Mouse (Mus musculus) heart, embryonic 12.5 days (tissue): ENCODE measurements around the gene Gm21981. TPM values are rescaled to one million over a fixed set of nuclear protein-coding genes. Genes with fewer than 3 reads are reported as not detected.
A peak's percentile ranks its signal among the peaks of the same experiment; 100 is the strongest.

Source experiments
- ATAC-seq: fragments of 200-750 bp; cut with Nextera tagmentation; 2 replicates; pipeline ENCODE4 v1.8.0; 2017; ENCODE audit warnings: moderate TSS enrichment, moderate library complexity; ENCODE audit not compliant: insufficient number of reproducible peaks, low FRiP score
- H3K27ac ChIP-seq: fragments of 300-500 bp; sonication (generic); 2 replicates; pipeline ENCODE4 v1.5.1; 2016; ENCODE audit warnings: mild to moderate bottlenecking, moderate library complexity; ENCODE audit not compliant: poor library complexity, severe bottlenecking
- H3K27me3 ChIP-seq: fragments of 300-500 bp; sonication (generic); replicated peaks from 2 replicates; pipeline ENCODE4 v1.6.1; 2016; ENCODE audit warnings: mild to moderate bottlenecking, moderate library complexity
- H3K36me3 ChIP-seq: fragments of 300-500 bp; sonication (generic); 2 replicates; pipeline ENCODE4 v1.6.1; 2016; ENCODE audit warnings: mild to moderate bottlenecking, moderate library complexity
- H3K4me1 ChIP-seq: fragments of 300-500 bp; sonication (generic); replicated peaks from 2 replicates; pipeline ENCODE4 v1.6.1; 2016; ENCODE audit warnings: mild to moderate bottlenecking
- H3K4me2 ChIP-seq: fragments of 300-500 bp; sonication (generic); 2 replicates; pipeline ENCODE4 v1.6.1; 2016; ENCODE audit warnings: mild to moderate bottlenecking, moderate library complexity
- H3K4me3 ChIP-seq: fragments of 300-500 bp; sonication (generic); 2 replicates; pipeline ENCODE4 v1.5.1; 2016; ENCODE audit warnings: mild to moderate bottlenecking
- H3K9ac ChIP-seq: fragments of 300-500 bp; sonication (generic); 2 replicates; pipeline ENCODE4 v1.6.1; 2016; ENCODE audit warnings: mild to moderate bottlenecking, moderate library complexity
- H3K9me3 ChIP-seq: fragments of 300-500 bp; sonication (generic); replicated peaks from 2 replicates; pipeline ENCODE4 v1.6.1; 2016; ENCODE audit warnings: mild to moderate bottlenecking, moderate library complexity
- WGBS: fragments of 180-500 bp; shearing (Covaris S2); methylation state at CpG from one replicate; pipeline ENCODE4 v1.1.7; 2016; 5-methylcytosine and 5-hydroxymethylcytosine counted together
- polyA plus RNA-seq: library from polyadenylated mRNA; unstranded; fragments of >200 nt; fragmentation: Nextera tagmentation; extraction: Ambion mirVana; gene quantifications from 2 replicates; pipeline ENCODE4 v1.2.1, GENCODE M21; 2016

The Gm21981 gene
- 0.15 and 0.19 TPM in 2 replicates for polyA plus RNA-seq

DNA sequence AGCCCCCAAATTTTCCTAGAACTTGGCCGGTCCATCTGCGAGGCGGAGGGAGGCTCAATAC lies at the start of gene Gm21981:
TSS of gene Gm21981 (minus strand) at position 14 of the 61 bp plus-strand sequence.
- peak within 1 kb of the TSS; percentile 73 for H3K4me3 ChIP-seq
- 1% methylated on average over 3 of the region's 3 CpGs for WGBS

DNA sequence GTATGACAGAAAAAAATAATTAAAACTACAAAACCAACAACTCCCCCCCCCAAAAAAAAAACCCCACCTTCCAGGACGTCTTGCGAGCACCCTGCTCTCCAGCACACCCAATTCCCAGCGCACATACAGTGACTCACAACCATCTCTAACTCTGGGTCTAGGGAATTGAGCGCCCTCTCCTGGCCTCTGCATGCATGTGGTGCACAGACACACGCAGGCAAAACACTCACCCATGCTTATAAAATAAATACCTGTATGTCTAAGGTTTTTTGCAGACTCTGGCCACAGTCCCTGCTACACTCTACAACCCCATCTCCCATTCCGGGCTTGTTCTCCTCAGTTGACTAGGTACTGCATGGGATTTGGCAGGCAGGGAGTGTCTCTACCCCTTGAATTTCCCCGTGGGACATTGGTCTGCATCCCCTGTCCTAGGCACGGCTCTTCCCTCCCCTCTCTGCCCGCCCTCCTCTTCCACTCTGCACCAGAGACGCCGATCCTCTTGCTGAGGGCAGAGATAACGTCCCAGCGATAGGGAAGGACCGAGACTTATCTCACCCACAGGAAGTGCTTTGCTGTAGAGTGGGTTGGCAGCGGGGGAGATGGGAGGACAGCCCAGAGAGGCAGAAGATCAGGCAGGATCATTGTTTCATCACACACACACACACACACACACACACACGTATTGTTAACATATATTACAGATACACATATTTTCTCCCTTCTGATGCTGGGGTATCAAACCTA lies 48.9 kb upstream of the Gm21981 start:
- Histone ChIP-seq H3K36me3 (peaks cover 10% of the 10 kb centered on the region; the same call in 1 of the 2 replicates), H3K4me2 (peak overlapping the region; percentile 32), H3K9ac (no peak overlapping the region; the same call in 1 of the 2 replicates), H3K4me1 (peaks cover 52% of the 10 kb centered on the region), H3K9me3 (peaks cover 7% of the 10 kb centered on the region; the same call in 1 of the 2 replicates), H3K27ac (peak overlapping the region; percentile 36; the same call in 1 of the 2 replicates), H3K27me3 (no peaks in the 10 kb centered on the region), H3K4me3 (no peak overlapping the region)
- WGBS, result 13% methylated on average over 16 of the region's 16 CpGs
- 0 out of 2 replicates have a peak, but pooled peaks have one; percentile 33 for ATAC-seq

More for the DNA sequence above, at the start of gene Gm21981:
- Histone ChIP-seq H3K4me1 (peaks cover 14% of the 10 kb centered on the region), H3K9ac (peak within 1 kb of the TSS; percentile 78), H3K9me3 (no peaks in the 10 kb centered on the region), H3K27ac (peak within 1 kb of the TSS; percentile 52), H3K4me2 (peak within 1 kb of the TSS; percentile 87), H3K36me3 (peaks cover 5% of the 10 kb centered on the region), H3K27me3 (peaks cover 29% of the 10 kb centered on the region; the same call in 1 of the 2 replicates)
- no peak for ATAC-seq

DNA sequence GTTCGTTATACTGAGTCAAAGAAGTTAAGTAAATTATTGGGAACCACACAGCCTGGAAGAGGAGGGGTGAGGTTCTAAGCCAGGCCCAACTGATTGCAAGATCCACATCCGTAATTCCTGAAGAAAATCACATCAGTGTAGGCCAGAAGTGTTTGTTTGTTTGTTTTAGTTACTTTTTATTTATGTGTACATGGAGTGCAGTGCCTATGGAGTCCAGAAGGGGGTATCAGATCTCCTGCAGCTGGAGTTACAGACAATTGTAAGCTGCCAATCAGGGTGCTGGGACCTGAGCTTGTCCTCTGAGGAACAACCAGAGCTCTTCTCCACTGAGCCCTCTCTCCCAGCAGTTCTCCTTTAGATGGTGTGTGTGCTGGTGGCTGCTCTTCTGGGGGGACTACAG lies 45.9 kb upstream of the Gm21981 start:
- Histone ChIP-seq H3K4me3 (no peak overlapping the region), H3K27me3 (no peaks in the 10 kb centered on the region), H3K4me1 (peaks cover 48% of the 10 kb centered on the region), H3K27ac (no peak overlapping the region), H3K9ac (no peak overlapping the region), H3K36me3 (peaks cover 8% of the 10 kb centered on the region; the same call in 1 of the 2 replicates), H3K9me3 (peaks cover 7% of the 10 kb centered on the region; the same call in 1 of the 2 replicates), H3K4me2 (no peak overlapping the region)
- WGBS, result 82% methylated on average over 2 of the region's 2 CpGs
- ATAC-seq, result no peak

- ATAC-seq, result no peak
- Histone ChIP-seq H3K4me3 (peak overlapping the region; percentile 90), H3K9me3 (no peaks in the 10 kb centered on the region), H3K9ac (peak overlapping the region; percentile 94), H3K4me2 (peak overlapping the region; percentile 90), H3K27me3 (no peaks in the 10 kb centered on the region), H3K36me3 (peaks cover 1% of the 10 kb centered on the region; the same call in 1 of the 2 replicates), H3K27ac (peak overlapping the region; percentile 93), H3K4me1 (peaks cover 48% of the 10 kb centered on the region)
- WGBS, result 10% methylated on average over 20 of the region's 20 CpGs
These were observed 44.9 kb upstream of the Gm21981 start for GRCm38 (mm10) chr17:47738879-47739798.

- peak overlapping the region; percentile 90 for H3K4me2 ChIP-seq
- H3K27ac ChIP-seq, result peak overlapping the region; percentile 93
- no peaks in the 10 kb centered on the region for H3K9me3 ChIP-seq
- WGBS, result under 1% methylated on average over 53 of the region's 61 CpGs
- ATAC-seq, result peak; percentile 51
- H3K9ac ChIP-seq, result peak overlapping the region; percentile 94
- H3K36me3 ChIP-seq, result no peaks in the 10 kb centered on the region
- H3K27me3 ChIP-seq, result no peaks in the 10 kb centered on the region
- H3K4me3 ChIP-seq, result peak overlapping the region; percentile 90
- peaks cover 43% of the 10 kb centered on the region for H3K4me1 ChIP-seq
These were observed 44.0 kb upstream of the Gm21981 start for GRCm38 (mm10) chr17:47738066-47738878.

DNA sequence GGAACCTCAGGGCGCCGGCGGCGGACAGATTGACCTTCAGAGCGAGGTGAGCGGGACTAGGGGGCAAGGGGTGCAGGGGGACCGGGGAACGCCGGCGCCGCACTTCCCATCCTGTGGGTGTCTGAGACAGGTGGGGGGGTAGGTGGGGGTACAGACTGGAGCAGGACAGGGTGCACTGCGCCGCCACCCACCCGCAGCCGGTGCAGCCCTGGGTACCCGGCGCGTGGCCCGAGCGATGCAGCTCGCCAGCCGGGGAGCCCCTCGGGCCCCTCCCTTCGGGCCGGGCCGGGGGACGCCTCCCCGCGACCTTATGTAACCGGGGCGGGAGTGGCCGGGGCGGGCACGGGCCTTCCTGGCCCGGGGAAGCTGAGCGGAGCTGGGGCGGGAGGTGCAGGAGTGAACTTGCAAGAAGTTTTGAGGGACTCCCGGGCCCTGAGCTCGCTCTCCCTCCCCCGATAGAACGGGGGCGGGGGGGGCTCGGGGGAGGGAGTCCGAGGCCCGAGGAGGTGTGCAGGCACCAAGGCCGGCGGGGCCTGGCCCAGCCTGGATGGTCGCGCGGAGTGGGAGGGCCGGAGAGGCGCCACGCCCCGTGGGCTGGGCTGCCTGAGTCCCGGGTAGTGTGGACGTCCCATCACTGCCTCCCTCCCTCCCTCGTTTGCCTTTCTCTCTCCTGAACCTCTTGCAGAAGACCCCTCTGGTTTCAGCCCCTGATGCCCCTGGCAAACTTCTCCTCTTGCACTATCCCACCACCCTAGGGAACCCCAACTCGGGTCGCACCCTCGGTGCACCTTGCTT lies 43.2 kb upstream of the Gm21981 start:
- ATAC-seq, result peak; percentile 90
- H3K4me1 ChIP-seq, result peaks cover 36% of the 10 kb centered on the region
- H3K27me3 ChIP-seq, result no peaks in the 10 kb centered on the region
- peak overlapping the region; percentile 90 for H3K4me2 ChIP-seq
- peak overlapping the region; percentile 93 for H3K27ac ChIP-seq
- H3K4me3 ChIP-seq, result peak overlapping the region; percentile 90
- no peaks in the 10 kb centered on the region for H3K9me3 ChIP-seq
- WGBS, result under 1% methylated on average over 55 of the region's 60 CpGs
- no peaks in the 10 kb centered on the region for H3K36me3 ChIP-seq
- H3K9ac ChIP-seq, result peak overlapping the region; percentile 94

GRCm38 (mm10) chr17:47736856-47737255 lies 42.6 kb upstream of the Gm21981 start, which contains the start of gene Tfeb:
Tfeb (plus strand) TSS chr17:47737030.
- Histone ChIP-seq H3K27ac (peak within 1 kb of the TSS; percentile 93), H3K9ac (peak within 1 kb of the TSS; percentile 94), H3K4me3 (peak within 1 kb of the TSS; percentile 90), H3K4me1 (peaks cover 36% of the 10 kb centered on the region), H3K4me2 (peak within 1 kb of the TSS; percentile 90), H3K27me3 (no peaks in the 10 kb centered on the region), H3K9me3 (no peaks in the 10 kb centered on the region), H3K36me3 (no peaks in the 10 kb centered on the region)
- under 1% methylated on average over 47 of the region's 47 CpGs for WGBS
- ATAC-seq, result peak; percentile 75

GRCm38 (mm10) chr17:47735553-47736100 lies 41.4 kb upstream of the Gm21981 start:
- Histone ChIP-seq H3K27ac (no peak overlapping the region), H3K4me3 (no peak overlapping the region), H3K9me3 (no peaks in the 10 kb centered on the region), H3K27me3 (no peaks in the 10 kb centered on the region), H3K4me1 (peaks cover 23% of the 10 kb centered on the region), H3K36me3 (no peaks in the 10 kb centered on the region), H3K9ac (no peak overlapping the region), H3K4me2 (no peak overlapping the region)
- no peak for ATAC-seq
- 70% methylated on average over 14 of the region's 14 CpGs for WGBS

DNA sequence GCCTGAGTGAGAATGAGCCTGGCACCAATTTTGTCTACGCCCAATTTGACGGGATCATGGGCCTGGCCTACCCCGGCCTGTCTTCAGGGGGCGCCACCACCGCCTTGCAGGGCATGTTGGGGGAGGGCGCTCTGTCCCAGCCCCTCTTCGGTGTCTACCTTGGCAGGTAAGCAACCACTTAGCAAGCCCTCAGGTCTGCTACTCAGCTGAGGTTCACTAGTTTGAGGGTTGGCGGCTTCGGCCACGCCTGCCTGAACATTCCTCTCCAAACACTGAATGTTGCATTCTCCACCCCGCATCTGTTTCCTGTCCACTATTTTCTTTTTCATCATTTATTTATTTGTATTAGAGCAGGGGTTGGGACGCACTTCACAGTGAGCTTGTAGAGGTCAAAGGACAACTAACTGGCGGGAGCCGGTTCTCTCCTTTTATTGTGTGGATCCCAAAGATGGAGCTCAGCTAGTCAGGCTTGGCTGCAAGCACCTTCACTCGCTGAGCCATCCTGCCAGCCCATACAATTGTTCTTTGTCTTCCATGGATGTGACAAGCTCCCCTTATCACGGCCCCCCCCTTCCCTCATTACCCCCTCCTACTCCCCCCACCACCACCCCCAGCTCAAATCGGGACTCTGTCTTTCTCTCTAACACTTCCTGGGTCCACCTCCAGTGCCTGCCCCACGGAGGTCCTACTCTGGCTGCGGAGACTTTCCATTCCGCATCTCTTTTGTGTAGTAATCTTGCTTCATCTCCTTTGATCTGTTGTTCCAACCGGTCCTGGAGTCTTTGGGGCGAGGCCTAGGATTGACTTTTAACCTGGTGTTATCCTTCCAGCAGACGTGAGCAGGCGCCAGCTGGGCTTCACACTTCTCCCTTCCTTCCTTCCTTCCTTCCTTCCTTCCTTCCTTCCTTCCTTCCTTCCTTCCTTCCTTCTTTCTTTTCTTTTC lies 36.6 kb upstream of the Gm21981 start:
- Histone ChIP-seq H3K4me3 (no peak overlapping the region), H3K4me1 (no peaks in the 10 kb centered on the region), H3K9me3 (no peaks in the 10 kb centered on the region), H3K36me3 (no peaks in the 10 kb centered on the region), H3K27ac (no peak overlapping the region), H3K27me3 (peaks cover 8% of the 10 kb centered on the region; the same call in 1 of the 2 replicates), H3K9ac (no peak overlapping the region), H3K4me2 (no peak overlapping the region)
- WGBS, result 52% methylated on average over 24 of the region's 24 CpGs
- no peak for ATAC-seq
